Mouse (Mus musculus) urinary bladder, postnatal 25 days (tissue): ENCODE measurements around the gene Sct.

Source experiments
- DNase-seq: peaks from one replicate; pipeline ENCODE4 v3.0.0; 2022; ENCODE audit warnings: low spot score

Gene Sct

GRCm38 (mm10) chr7:141278766-141279590, at the start of gene Sct:
Gene Sct (minus strand): TSS chr7:141279133.
- no peak for DNase-seq

GRCm38 (mm10) chr7:141328373-141328990, 49.5 kb upstream of the Sct start:
- no peak for DNase-seq

- peak; percentile 97 for DNase-seq
Observed at GRCm38 (mm10) chr7:141327469-141328372, 48.8 kb upstream of the Sct start, which contains the start of the genes Deaf1 and Tmem80. Gene Deaf1 (minus strand): TSS chr7:141327690. Gene Tmem80 (plus strand): TSS chr7:141327739.

- peak; percentile 26 for DNase-seq
Observed at GRCm38 (mm10) chr7:141326546-141327446, 47.9 kb upstream of the Sct start.

GRCm38 (mm10) chr7:141324686-141325085, 45.8 kb upstream of the Sct start:
- no peak for DNase-seq

- DNase-seq, result no peak
Observed at GRCm38 (mm10) chr7:141319446-141319845, 40.5 kb upstream of the Sct start.

GRCm38 (mm10) chr7:141317619-141318132, 38.7 kb upstream of the Sct start:
- DNase-seq, result no peak

- DNase-seq, result no peak
Observed at GRCm38 (mm10) chr7:141315974-141316373, 37.0 kb upstream of the Sct start.

- DNase-seq, result no peak
Observed at GRCm38 (mm10) chr7:141315076-141315475, 36.1 kb upstream of the Sct start.

- no peak for DNase-seq
Observed at GRCm38 (mm10) chr7:141314416-141314815, 35.5 kb upstream of the Sct start.

- DNase-seq, result no peak
Observed at GRCm38 (mm10) chr7:141304537-141304936, 25.6 kb upstream of the Sct start.

GRCm38 (mm10) chr7:141302702-141303268, 23.9 kb upstream of the Sct start:
- no peak for DNase-seq

- DNase-seq, result no peak
Observed at GRCm38 (mm10) chr7:141301386-141301785, 22.5 kb upstream of the Sct start.

GRCm38 (mm10) chr7:141299175-141299574, 20.2 kb upstream of the Sct start:
- DNase-seq, result no peak

- no peak for DNase-seq
Observed at GRCm38 (mm10) chr7:141297926-141298650, 19.2 kb upstream of the Sct start.

- DNase-seq, result no peak
Observed at GRCm38 (mm10) chr7:141294479-141294878, 15.5 kb upstream of the Sct start.

GRCm38 (mm10) chr7:141293852-141294471, 15.0 kb upstream of the Sct start:
- no peak for DNase-seq

- no peak for DNase-seq
Observed at GRCm38 (mm10) chr7:141292583-141293388, 13.9 kb upstream of the Sct start.
